Comparison of ENCODE assay signal across 8 mouse cellular contexts in genomic region chr7:13037366-13037765, GRCm38 (mm10). TPM values are rescaled to one million over a fixed set of nuclear protein-coding genes. Genes with fewer than 3 reads are reported as not detected.
DNase-seq lines count a peak whose midpoint lies in the region; ATAC-seq and TF ChIP-seq lines count a peak whose summit lies in the region.

No protein-coding gene starts in this region.

- no peak for ATAC-seq in heart, postnatal 0 days (ENCODE audit: insufficient read depth, low read depth)
- peak; percentile 4 for ATAC-seq in midbrain, embryonic 12.5 days (ENCODE audit: low FRiP score, low read depth)

- H3K27me3 ChIP-seq in heart, postnatal 0 days (ENCODE audit: control insufficient read depth, insufficient read depth, low read length): no peaks in the 10 kb centered on the region; the same call in 1 of the 2 replicates
- peaks cover 19% of the 10 kb centered on the region for H3K27me3 ChIP-seq in midbrain, embryonic 12.5 days

- H3K27ac ChIP-seq in heart, postnatal 0 days (ENCODE audit: low read depth): peak overlapping the region; percentile 100
- peak overlapping the region; percentile 100 for H3K27ac ChIP-seq in midbrain, embryonic 12.5 days (replicated peaks)

- H3K9ac ChIP-seq in heart, postnatal 0 days (replicated peaks; ENCODE audit: low read depth, low read length): peak overlapping the region; percentile 98
- H3K9ac ChIP-seq in midbrain, embryonic 12.5 days (replicated peaks): peak overlapping the region; percentile 94

- H3K4me3 ChIP-seq in heart, postnatal 0 days (ENCODE audit: low read depth, low read length): peak overlapping the region; percentile 92
- peak overlapping the region; percentile 81 for H3K4me3 ChIP-seq in midbrain, embryonic 12.5 days

- peaks cover 15% of the 10 kb centered on the region for H3K36me3 ChIP-seq in heart, postnatal 0 days (replicated peaks; ENCODE audit: control insufficient read depth, insufficient read depth, low read length)
- peaks cover 21% of the 10 kb centered on the region for H3K36me3 ChIP-seq in midbrain, embryonic 12.5 days

- TF ChIP-seq CTCF in heart, postnatal 0 days (IDR thresholded peaks at IDR 0.05; ENCODE audit: low read depth): no peak

- peaks cover 32% of the 10 kb centered on the region for H3K4me1 ChIP-seq in heart, postnatal 0 days (ENCODE audit: control insufficient read depth, insufficient read depth)
- peaks cover 38% of the 10 kb centered on the region for H3K4me1 ChIP-seq in midbrain, embryonic 12.5 days

- peak overlapping the region; percentile 87 for H3K4me2 ChIP-seq in heart, postnatal 0 days (ENCODE audit: low read depth, low read length)
- peak overlapping the region; percentile 79 for H3K4me2 ChIP-seq in midbrain, embryonic 12.5 days (replicated peaks)

- H3K9me3 ChIP-seq in heart, postnatal 0 days (replicated peaks; ENCODE audit: control insufficient read depth, low read length): no peaks in the 10 kb centered on the region
- no peaks in the 10 kb centered on the region for H3K9me3 ChIP-seq in midbrain, embryonic 12.5 days

- WGBS in heart, postnatal 0 days: under 1% methylated on average over 32 of the region's 33 CpGs
- WGBS in midbrain, embryonic 12.5 days: 0% methylated on average over 32 of the region's 33 CpGs

- peak; percentile 43 to 46 for DNase-seq in frontal cortex, postnatal 36 days (ENCODE audit: low spot score in 2 of 2)
- DNase-seq in frontal cortex, postnatal 14 days (ENCODE audit: low spot score in 2 of 2): no peak
- DNase-seq in retina, postnatal 7 days (ENCODE audit: low read depth, low spot score): peak; percentile 24
- DNase-seq in retina, postnatal 1 day: no peak
- DNase-seq in heart, postnatal 0 days (ENCODE audit: low spot score): no peak
- DNase-seq in T-cell, adult 2 months (ENCODE audit: low spot score): no peak
- DNase-seq in spleen, adult 12 weeks (ENCODE audit: low spot score): no peak

- TF ChIP-seq EP300 in heart, postnatal 0 days (IDR thresholded peaks at IDR 0.05; ENCODE audit: low read depth): no peak

RNA-seq across cellular contexts. Expression of gene Ube2m, which starts 0.7 kb away (rescaled TPM):
- 290 and 312 TPM in 2 replicates for total RNA-seq in heart, postnatal 0 days (2014; rRNA removed; ENCODE audit: low replicate concordance)
- 116 and 127 TPM in 2 replicates for polyA plus RNA-seq in heart, postnatal 0 days (2015; fragmentation: Nextera tagmentation; extraction: Ambion mirVana)
- polyA plus RNA-seq in midbrain, embryonic 12.5 days (2016; fragmentation: Nextera tagmentation; extraction: Ambion mirVana): 143 and 149 TPM in 2 replicates

RNA-seq across cellular contexts. Expression of gene Chmp2a, which starts 2.8 kb away (rescaled TPM):
- total RNA-seq in heart, postnatal 0 days (2014; rRNA removed; ENCODE audit: low replicate concordance): 48.2 and 72.1 TPM in 2 replicates
- polyA plus RNA-seq in heart, postnatal 0 days (2015; fragmentation: Nextera tagmentation; extraction: Ambion mirVana): 181 and 183 TPM in 2 replicates
- polyA plus RNA-seq in midbrain, embryonic 12.5 days (2016; fragmentation: Nextera tagmentation; extraction: Ambion mirVana): 139 and 150 TPM in 2 replicates

RNA-seq across cellular contexts. Expression of gene Mzf1, which starts 17.2 kb away (rescaled TPM):
- 2.7 and 8.4 TPM in 2 replicates for total RNA-seq in heart, postnatal 0 days (2014; rRNA removed; ENCODE audit: low replicate concordance)
- 0.70 and 0.83 TPM in 2 replicates for polyA plus RNA-seq in heart, postnatal 0 days (2015; fragmentation: Nextera tagmentation; extraction: Ambion mirVana)
- polyA plus RNA-seq in midbrain, embryonic 12.5 days (2016; fragmentation: Nextera tagmentation; extraction: Ambion mirVana): 5.2 and 5.3 TPM in 2 replicates

RNA-seq across cellular contexts. Expression of gene Zbtb45, which starts 27.5 kb away (rescaled TPM):
- 16.9 and 29.2 TPM in 2 replicates for total RNA-seq in heart, postnatal 0 days (2014; rRNA removed; ENCODE audit: low replicate concordance)
- polyA plus RNA-seq in heart, postnatal 0 days (2015; fragmentation: Nextera tagmentation; extraction: Ambion mirVana): 9.5 and 10.5 TPM in 2 replicates
- 36.6 and 37.1 TPM in 2 replicates for polyA plus RNA-seq in midbrain, embryonic 12.5 days (2016; fragmentation: Nextera tagmentation; extraction: Ambion mirVana)

RNA-seq across cellular contexts. Expression of gene Trim28, which starts 38.5 kb away (rescaled TPM):
- 279 and 309 TPM in 2 replicates for total RNA-seq in heart, postnatal 0 days (2014; rRNA removed; ENCODE audit: low replicate concordance)
- 67.8 and 69.9 TPM in 2 replicates for polyA plus RNA-seq in heart, postnatal 0 days (2015; fragmentation: Nextera tagmentation; extraction: Ambion mirVana)
- 376 and 420 TPM in 2 replicates for polyA plus RNA-seq in midbrain, embryonic 12.5 days (2016; fragmentation: Nextera tagmentation; extraction: Ambion mirVana)

Comparison
In these comparisons a context has a peak if more than half of its experiments do, and no peak if none do; other contexts are left out.
1. DNase-seq: peak in frontal cortex, postnatal 36 days (2 of 2) and retina, postnatal 7 days (single experiment); none in frontal cortex, postnatal 14 days (0 of 2), retina, postnatal 1 day (single experiment), heart, postnatal 0 days (single experiment), T-cell, adult 2 months (single experiment) and spleen, adult 12 weeks (single experiment).